Mouse (Mus musculus) ZHBTc4 (cell line): ENCODE results near the gene Olfr521.
"Not testable (repeated sequence)": the region's sequence is repeated elsewhere in the genome, so short reads cannot be mapped to it uniquely, and the experiment has no call there.

Source experiments
- DNase-seq: peaks from one replicate; pipeline ENCODE4 v3.0.0-alpha.2; 2011; ENCODE audit warnings: low read depth, low spot score

Gene Olfr521

DNA sequence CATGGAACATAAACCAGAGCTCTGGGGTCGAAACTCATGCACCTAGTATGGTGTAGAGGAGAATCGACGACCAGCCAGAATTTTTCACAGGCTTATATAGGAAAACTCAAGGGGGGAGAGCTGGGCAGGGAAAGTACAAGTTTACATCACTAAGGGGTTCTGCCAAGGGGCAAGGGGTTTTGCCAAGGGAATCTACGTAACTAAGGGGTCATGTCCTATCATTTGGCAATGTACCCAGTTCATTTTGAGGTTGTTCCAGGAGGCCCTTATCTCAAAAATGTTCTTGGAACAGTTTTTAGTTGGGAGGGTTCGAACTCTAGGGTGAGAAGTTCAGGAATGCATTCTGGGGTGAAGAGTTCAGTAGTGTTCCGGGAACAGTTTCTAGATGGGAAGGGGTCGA lies 43.7 kb downstream of the Olfr521 start:
- not testable (repeated sequence) for DNase-seq

- DNase-seq: no peak
Observed at GRCm38 (mm10) chr7:99810814-99811213, 47.5 kb downstream of the Olfr521 start.

DNA sequence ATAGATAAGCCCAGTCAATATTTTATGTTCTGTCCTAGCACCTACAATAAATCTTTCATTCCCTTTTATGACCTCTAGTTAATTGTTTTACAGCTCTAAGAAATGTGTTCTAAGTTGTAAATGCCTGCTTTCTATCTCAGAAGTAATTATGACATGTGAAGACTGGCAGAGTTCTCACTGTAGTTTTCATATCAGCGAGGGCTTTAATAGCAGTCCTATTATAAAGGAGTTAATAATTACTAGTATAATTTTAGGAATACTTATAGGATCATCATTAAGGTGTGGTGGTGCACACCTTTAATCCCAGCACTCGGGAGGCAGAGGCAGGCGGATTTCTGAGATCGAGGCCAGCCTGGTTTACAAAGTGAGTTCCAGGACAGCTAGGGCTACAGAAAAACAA lies 48.4 kb downstream of the Olfr521 start:
- no peak for DNase-seq

DNA sequence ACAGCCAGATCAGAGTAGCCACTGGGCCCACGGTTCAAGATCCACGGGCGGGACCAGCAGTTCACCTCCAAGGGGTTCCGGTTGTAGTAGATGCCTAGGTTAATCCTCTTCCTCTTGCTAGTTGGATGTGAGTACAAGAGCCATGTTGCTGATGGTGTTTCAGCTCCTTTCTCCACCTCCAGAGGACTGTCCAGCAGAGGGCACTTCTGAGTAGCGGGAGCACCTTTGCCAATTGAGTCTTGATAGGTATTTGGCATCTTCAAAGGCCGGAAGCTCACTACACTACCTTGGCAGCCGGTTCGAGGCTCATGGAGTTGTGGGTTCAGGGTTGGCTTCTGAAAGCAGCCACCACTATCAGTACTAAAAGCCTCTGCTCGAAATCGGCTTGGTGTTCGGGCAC lies 50.1 kb downstream of the Olfr521 start:
- DNase-seq: peak; percentile 54

GRCm38 (mm10) chr7:99818181-99818725 lies 54.9 kb downstream of the Olfr521 start:
- DNase-seq: not testable (repeated sequence)
